Mouse (Mus musculus) heart, adult 2 months (tissue): ENCODE measurements around the gene Dhh.

ENCODE experiments used
- CTCF ChIP-seq: fragments of 200-600 bp; IDR thresholded peaks from 2 replicates; pipeline ENCODE4 v1.8.1; 2022; ENCODE audit warnings: antibody characterized with exemption, mild to moderate bottlenecking, moderate library complexity
- POLR2A ChIP-seq: fragments of 200-500 bp; IDR thresholded peaks from 2 replicates; pipeline ENCODE4 v1.6.1; 2011; ENCODE audit warnings: mild to moderate bottlenecking, low read depth, low read length, control low read depth; ENCODE audit not compliant: insufficient read depth

GRCm38 (mm10) chr15:98863451-98863958 lies 34.8 kb downstream of the Dhh start:
- TF ChIP-seq CTCF (no peak), POLR2A (no peak)
